Comparison of ENCODE assay signal across 8 mouse cellular contexts in the genomic region with DNA sequence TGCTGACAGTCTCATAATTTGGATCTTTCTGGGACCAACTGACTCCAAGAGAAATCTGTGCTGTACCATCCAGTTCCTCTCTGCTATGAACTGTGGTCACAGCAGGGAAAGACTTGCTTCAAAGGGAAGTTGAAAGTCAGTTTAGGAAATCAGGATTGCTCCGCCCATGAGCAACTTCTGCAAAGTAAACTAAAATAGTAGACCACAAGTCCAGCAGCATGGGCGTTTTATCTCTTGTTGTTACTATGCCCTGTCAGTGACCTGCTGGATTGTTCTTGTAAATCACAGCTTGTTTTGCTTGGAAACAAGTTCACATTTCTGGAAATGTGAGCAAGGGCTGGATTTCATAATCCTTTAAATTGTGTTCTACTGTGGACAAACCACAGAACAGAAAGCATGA. TPM values are rescaled to one million over a fixed set of nuclear protein-coding genes. Genes with fewer than 3 reads are reported as not detected.
DNase-seq lines count a peak whose midpoint lies in the region; ATAC-seq and TF ChIP-seq lines count a peak whose summit lies in the region.

No protein-coding gene starts in this region.

- peak overlapping the region in 1 of 2 experiments; percentile 44; a peak in 1 of 4 replicates for H3K27ac ChIP-seq in heart, embryonic 14.5 days (replicated peaks in 1 of 2; ENCODE audit: control insufficient read depth in 1 of 2, insufficient read depth in 1 of 2, low read depth in 2 of 2, low read length in 2 of 2)
- H3K27ac ChIP-seq in liver, embryonic 14.5 days, result no peak overlapping the region
- no peak overlapping the region for H3K27ac ChIP-seq in cerebellum, adult 2 months (ENCODE audit: insufficient read depth, low read length)

- TF ChIP-seq POLR2A in cerebellum, adult 2 months (IDR thresholded peaks at IDR 0.05; ENCODE audit: borderline replicate concordance, insufficient read depth, low read length), result no peak

- no peaks in the 10 kb centered on the region for H3K9me3 ChIP-seq in heart, embryonic 14.5 days (ENCODE audit: control insufficient read depth, low read length)
- H3K9me3 ChIP-seq in liver, embryonic 14.5 days (ENCODE audit: control insufficient read depth, low read length), result no peaks in the 10 kb centered on the region

- H3K4me1 ChIP-seq in heart, embryonic 14.5 days (ENCODE audit: control insufficient read depth in 2 of 2, insufficient read depth in 2 of 2, low read length in 2 of 2), result 0 out of 4 replicates have a peak, but pooled peaks cover 0 to 3% of the 10 kb centered on the region in 2 experiments
- H3K4me1 ChIP-seq in liver, embryonic 14.5 days (replicated peaks; ENCODE audit: control insufficient read depth in 2 of 2, insufficient read depth in 2 of 2, low read length in 1 of 2), result no peaks in the 10 kb centered on the region
- no peaks in the 10 kb centered on the region for H3K4me1 ChIP-seq in cerebellum, adult 2 months (ENCODE audit: control insufficient read depth, insufficient read depth, low read length)

- WGBS in heart, embryonic 14.5 days, result 18% methylated on average over 2 of the region's 2 CpGs
- 10% methylated on average over 2 of the region's 2 CpGs for WGBS in liver, embryonic 14.5 days (ENCODE audit: insufficient replicate concordance)
- WGBS in cerebellum, adult 2 months, result 57% methylated on average over 2 of the region's 2 CpGs

- H3K4me2 ChIP-seq in heart, embryonic 14.5 days (ENCODE audit: low read length), result peak overlapping the region; percentile 22
- no peak overlapping the region for H3K4me2 ChIP-seq in liver, embryonic 14.5 days (ENCODE audit: low read depth)

- no peaks in the 10 kb centered on the region for H3K36me3 ChIP-seq in heart, embryonic 14.5 days (ENCODE audit: control insufficient read depth, insufficient read depth, low read length)
- no peaks in the 10 kb centered on the region for H3K36me3 ChIP-seq in liver, embryonic 14.5 days (replicated peaks; ENCODE audit: control insufficient read depth, insufficient read depth, low read depth)

- no peaks in the 10 kb centered on the region for H3K27me3 ChIP-seq in heart, embryonic 14.5 days (ENCODE audit: control insufficient read depth, insufficient read depth, low read length)
- H3K27me3 ChIP-seq in liver, embryonic 14.5 days (ENCODE audit: control insufficient read depth, insufficient read depth, low read length), result no peaks in the 10 kb centered on the region
- H3K27me3 ChIP-seq in cerebellum, adult 2 months (ENCODE audit: control insufficient read depth, insufficient read depth, low read length), result no peaks in the 10 kb centered on the region

- no peak overlapping the region for H3K9ac ChIP-seq in heart, embryonic 14.5 days (ENCODE audit: low read length)
- no peak overlapping the region for H3K9ac ChIP-seq in liver, embryonic 14.5 days (replicated peaks)

- TF ChIP-seq CTCF in liver, embryonic 14.5 days (IDR thresholded peaks at IDR 0.05; ENCODE audit: low read depth), result no peak
- TF ChIP-seq CTCF in cerebellum, adult 2 months (IDR thresholded peaks at IDR 0.05; ENCODE audit: borderline replicate concordance, insufficient read depth, low read depth, low read length), result no peak

- peak; percentile 2 for DNase-seq in embryo, embryonic 11 days
- no peak for DNase-seq in embryo, embryonic 10 days (ENCODE audit: low spot score)
- DNase-seq in ES-CJ7 (ENCODE audit: low read depth, low spot score) (peak; percentile 41), MN1 (ENCODE audit: low spot score) (no peak)
- DNase-seq in liver, embryonic 14.5 days (ENCODE audit: low read depth in 3 of 3, low spot score in 3 of 3), result peak; percentile 20 to 33 (median 26)
- no peak for DNase-seq in cerebellum, adult 2 months

- no peak for ATAC-seq in heart, embryonic 14.5 days (ENCODE audit: insufficient number of reproducible peaks, insufficient read depth, low FRiP score, low read depth)
- peak; percentile 63; the same call in 1 of the 2 replicates for ATAC-seq in liver, embryonic 14.5 days (ENCODE audit: insufficient read depth)
- no peak for ATAC-seq in inflammation-experienced regulatory T-cells, adult 6 months

- peak overlapping the region in 1 of 2 experiments; percentile 10; a peak in 1 of 4 replicates for H3K4me3 ChIP-seq in heart, embryonic 14.5 days (ENCODE audit: control insufficient read depth in 1 of 2, insufficient read depth in 1 of 2, low read depth in 1 of 2, low read length in 2 of 2)
- 0 out of 4 replicates have a peak overlapping the region, but pooled peaks of 1 of the 2 experiments have one; percentile 6 for H3K4me3 ChIP-seq in liver, embryonic 14.5 days (ENCODE audit: insufficient read depth in 1 of 2, low read depth in 2 of 2, low read length in 2 of 2)
- no peak overlapping the region for H3K4me3 ChIP-seq in cerebellum, adult 2 months (replicated peaks; ENCODE audit: insufficient read depth, low read depth, low read length)

- TF ChIP-seq EP300 in liver, embryonic 14.5 days (IDR thresholded peaks at IDR 0.05; ENCODE audit: low read depth), result no peak

RNA-seq across cellular contexts. Expression of a gene that starts 0.4 kb away (rescaled TPM):
- polyA plus RNA-seq in heart, embryonic 14.5 days (2014; fragmentation: Nextera tagmentation; extraction: Ambion mirVana), result 35.7 and 38.4 TPM in 2 replicates
- polyA plus RNA-seq in liver, embryonic 14.5 days (2012; rRNA removed), result 2.9 and 5.3 TPM in 2 replicates
- 9.1 and 12.3 TPM in 2 replicates for polyA plus RNA-seq in liver, embryonic 14.5 days (2014; fragmentation: Nextera tagmentation; extraction: Ambion mirVana)
- polyA plus RNA-seq in inflammation-experienced regulatory T-cells, adult 6 months (2017; shearing (Covaris generic)), result not detected
- polyA plus RNA-seq in cerebellum, adult 2 months (2012; rRNA removed), result 7.4 and 10.3 TPM in 2 replicates

Comparison
In these comparisons a context has a peak if more than half of its experiments do, and no peak if none do; other contexts are left out.
1. DNase-seq: peak in embryo, embryonic 11 days (single experiment), ES-CJ7 (single experiment) and liver, embryonic 14.5 days (3 of 3); none in embryo, embryonic 10 days (single experiment), MN1 (single experiment) and cerebellum, adult 2 months (0 of 2).